Mouse (Mus musculus) neural tube, embryonic 14.5 days (tissue): Measurements from ENCODE around the gene Pik3cd. TPM values are rescaled to one million over a fixed set of nuclear protein-coding genes. Genes with fewer than 3 reads are reported as not detected.
"Not testable (repeated sequence)": the region's sequence is repeated elsewhere in the genome, so short reads cannot be mapped to it uniquely, and the experiment has no call there.

Source experiments
- ATAC-seq: fragments of 200-750 bp; cut with Nextera tagmentation; 2 replicates; pipeline ENCODE4 v1.8.0; 2017; ENCODE audit warnings: low read depth, mild to moderate bottlenecking, moderate TSS enrichment, moderate library complexity
- H3K27ac ChIP-seq: fragments of 300-500 bp; sonication (generic); 2 replicates; pipeline ENCODE4 v1.5.1; 2014; ENCODE audit warnings: low read depth, mild to moderate bottlenecking, control low read depth, low read length, moderate library complexity, mixed read lengths
- H3K27me3 ChIP-seq: fragments of 300-500 bp; sonication (generic); 2 replicates; pipeline ENCODE4 v1.6.1; 2014; ENCODE audit warnings: low read length; ENCODE audit not compliant: control insufficient read depth, insufficient read depth
- H3K36me3 ChIP-seq: fragments of 300-500 bp; sonication (generic); 2 replicates; pipeline ENCODE4 v1.6.1; 2014; ENCODE audit warnings: low read length, mixed read lengths; ENCODE audit not compliant: control insufficient read depth, insufficient read depth
- H3K4me1 ChIP-seq: fragments of 300-500 bp; sonication (generic); 2 replicates; pipeline ENCODE4 v1.6.1; 2014; ENCODE audit warnings: low read length; ENCODE audit not compliant: control insufficient read depth, insufficient read depth
- H3K4me2 ChIP-seq: fragments of 300-500 bp; sonication (generic); 2 replicates; pipeline ENCODE4 v1.6.1; 2014; ENCODE audit warnings: mild to moderate bottlenecking, low read depth, low read length, control low read depth
- H3K4me3 ChIP-seq: fragments of 300-500 bp; sonication (generic); 2 replicates; pipeline ENCODE4 v1.5.1; 2014; ENCODE audit warnings: low read depth, low read length, control low read depth, mixed read lengths
- H3K9ac ChIP-seq: fragments of 300-500 bp; sonication (generic); replicated peaks from 2 replicates; pipeline ENCODE4 v1.6.1; 2014; ENCODE audit warnings: low read depth, mild to moderate bottlenecking, control low read depth, low read length, mixed read lengths
- H3K9me3 ChIP-seq: fragments of 300-500 bp; sonication (generic); 2 replicates; pipeline ENCODE4 v1.6.1; 2016; ENCODE audit warnings: low read length; ENCODE audit not compliant: control insufficient read depth
- WGBS: fragments of 180-500 bp; shearing (Covaris S2); extraction: QIAGEN DNeasy Blood & Tissue Kit; methylation state at CpG from one replicate; pipeline ENCODE4 v1.1.7; 2014; 5-methylcytosine and 5-hydroxymethylcytosine counted together
- polyA plus RNA-seq: library from polyadenylated mRNA; unstranded; fragments of >200 nt; fragmentation: Nextera tagmentation; extraction: Ambion mirVana; gene quantifications from 2 replicates; pipeline ENCODE4 v1.2.1, GENCODE M21; 2014

Pik3cd gene
- polyA plus RNA-seq, 1 experiment from 2014 or later = 16.5 TPM

- Histone ChIP-seq H3K9ac (no peak overlapping the region), H3K27me3 (no peaks in the 10 kb centered on the region), H3K27ac (no peak overlapping the region), H3K4me3 (no peak overlapping the region), H3K4me2 (no peak overlapping the region), H3K9me3 (no peaks in the 10 kb centered on the region), H3K36me3 (peaks cover 73% of the 10 kb centered on the region), H3K4me1 (no peaks in the 10 kb centered on the region)
- 94% methylated on average over 1 of the region's 1 CpGs for WGBS
- no peak for ATAC-seq
These were observed 68.2 kb downstream of the Pik3cd start for GRCm38 (mm10) chr4:149634157-149634556.

DNA sequence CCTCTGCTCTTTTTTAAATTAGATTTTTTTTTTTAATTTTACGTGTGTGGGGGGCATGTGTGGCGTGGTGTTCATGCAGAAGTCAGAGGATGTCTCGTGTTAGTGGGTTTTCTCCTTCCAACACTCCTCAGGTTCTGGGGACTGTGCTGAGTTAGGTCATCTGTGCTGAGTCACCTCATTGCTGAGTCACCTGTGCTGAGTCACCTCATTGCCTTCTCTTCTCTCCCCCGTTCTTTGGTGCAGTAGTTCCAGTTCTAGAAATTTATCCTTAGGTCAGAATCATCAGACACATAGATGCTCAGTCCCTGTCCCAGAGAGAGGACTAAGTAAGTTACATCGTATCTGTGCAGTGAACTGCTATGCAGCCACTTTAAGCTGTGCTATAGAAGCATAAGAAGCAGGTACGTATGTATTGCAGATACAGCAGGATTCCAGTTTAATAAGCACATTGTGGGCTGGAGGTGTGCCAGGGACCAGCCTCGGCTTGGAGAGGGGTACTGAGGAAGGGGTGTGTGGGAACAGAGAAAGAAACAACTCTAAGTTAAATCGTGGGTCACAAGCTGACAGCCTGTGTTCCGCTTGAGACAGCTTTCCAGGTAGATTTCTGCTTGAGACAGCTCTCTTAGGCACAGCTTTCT, 69.6 kb downstream of the Pik3cd start:
- Histone ChIP-seq H3K4me3 (no peak overlapping the region), H3K4me1 (no peaks in the 10 kb centered on the region), H3K36me3 (peaks cover 60% of the 10 kb centered on the region), H3K9me3 (no peaks in the 10 kb centered on the region), H3K27me3 (no peaks in the 10 kb centered on the region), H3K4me2 (no peak overlapping the region), H3K27ac (no peak overlapping the region), H3K9ac (no peak overlapping the region)
- WGBS = 94% methylated on average over 9 of the region's 9 CpGs
- ATAC-seq = no peak

DNA sequence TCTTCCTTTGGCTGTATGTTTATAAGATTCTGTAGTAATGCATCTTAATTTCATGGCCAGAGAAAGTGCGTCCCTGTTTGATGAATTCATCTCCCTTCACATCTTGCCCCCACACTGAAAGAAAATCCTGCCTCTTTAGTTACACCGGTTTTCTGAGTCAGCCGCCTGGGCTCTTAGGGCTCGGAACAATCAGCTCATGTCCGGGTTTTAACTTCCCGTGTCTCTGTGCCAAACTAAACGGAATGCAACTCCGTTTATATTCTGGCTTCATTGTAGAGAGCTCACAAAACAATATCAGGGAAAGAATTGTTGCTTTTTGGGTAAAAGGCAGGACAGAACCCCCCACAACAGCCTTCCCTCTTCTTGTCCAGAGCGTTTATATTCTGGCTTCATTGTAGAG, 73.6 kb downstream of the Pik3cd start:
- H3K4me3 ChIP-seq = no peak overlapping the region
- H3K9ac ChIP-seq = no peak overlapping the region
- no peak overlapping the region for H3K27ac ChIP-seq
- 65% methylated on average over 9 of the region's 9 CpGs for WGBS
- no peak overlapping the region for H3K4me2 ChIP-seq
- no peaks in the 10 kb centered on the region for H3K4me1 ChIP-seq
- no peaks in the 10 kb centered on the region for H3K9me3 ChIP-seq
- peaks cover 32% of the 10 kb centered on the region for H3K36me3 ChIP-seq
- H3K27me3 ChIP-seq = no peaks in the 10 kb centered on the region
- no peak for ATAC-seq

GRCm38 (mm10) chr4:149628372-149628771, 74.0 kb downstream of the Pik3cd start:
- Histone ChIP-seq H3K4me1 (no peaks in the 10 kb centered on the region), H3K9me3 (no peaks in the 10 kb centered on the region), H3K4me3 (no peak overlapping the region), H3K27me3 (no peaks in the 10 kb centered on the region), H3K4me2 (no peak overlapping the region), H3K36me3 (peaks cover 27% of the 10 kb centered on the region), H3K27ac (no peak overlapping the region), H3K9ac (no peak overlapping the region)
- ATAC-seq = no peak
- WGBS = 74% methylated on average over 10 of the region's 10 CpGs

GRCm38 (mm10) chr4:149626809-149627208, 75.6 kb downstream of the Pik3cd start:
- no peaks in the 10 kb centered on the region for H3K4me1 ChIP-seq
- H3K4me3 ChIP-seq = no peak overlapping the region
- WGBS = 49% methylated on average over 17 of the region's 17 CpGs
- H3K4me2 ChIP-seq = no peak overlapping the region
- no peak overlapping the region for H3K27ac ChIP-seq
- no peak for ATAC-seq
- no peaks in the 10 kb centered on the region for H3K9me3 ChIP-seq
- no peaks in the 10 kb centered on the region for H3K27me3 ChIP-seq
- peaks cover 13% of the 10 kb centered on the region for H3K36me3 ChIP-seq
- H3K9ac ChIP-seq = no peak overlapping the region

DNA sequence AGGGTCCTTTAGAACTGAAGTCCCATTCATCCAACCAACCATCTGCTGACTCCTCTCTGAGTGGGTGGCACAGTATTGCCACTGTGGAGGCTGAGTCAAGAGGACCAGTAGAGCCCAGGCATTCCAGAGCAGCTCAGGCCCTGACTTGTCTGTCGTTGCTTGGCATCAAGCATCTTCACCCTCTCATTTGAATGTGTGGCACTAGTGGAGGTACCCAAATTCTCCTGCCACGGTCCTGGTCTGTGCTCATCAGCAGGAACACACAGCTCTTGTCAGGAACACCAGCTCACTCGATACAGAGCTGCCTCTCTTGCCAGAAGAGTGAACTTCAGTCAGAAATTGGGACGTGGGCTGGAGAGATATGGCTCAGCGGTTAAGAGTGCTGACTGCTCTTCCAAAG, 78.7 kb downstream of the Pik3cd start:
- H3K4me3 ChIP-seq = no peak overlapping the region
- ATAC-seq = no peak
- no peak overlapping the region for H3K4me2 ChIP-seq
- H3K36me3 ChIP-seq = no peaks in the 10 kb centered on the region
- 92% methylated on average over 5 of the region's 5 CpGs for WGBS
- no peak overlapping the region for H3K9ac ChIP-seq
- no peaks in the 10 kb centered on the region for H3K4me1 ChIP-seq
- no peaks in the 10 kb centered on the region for H3K27me3 ChIP-seq
- no peaks in the 10 kb centered on the region for H3K9me3 ChIP-seq
- H3K27ac ChIP-seq = no peak overlapping the region

DNA sequence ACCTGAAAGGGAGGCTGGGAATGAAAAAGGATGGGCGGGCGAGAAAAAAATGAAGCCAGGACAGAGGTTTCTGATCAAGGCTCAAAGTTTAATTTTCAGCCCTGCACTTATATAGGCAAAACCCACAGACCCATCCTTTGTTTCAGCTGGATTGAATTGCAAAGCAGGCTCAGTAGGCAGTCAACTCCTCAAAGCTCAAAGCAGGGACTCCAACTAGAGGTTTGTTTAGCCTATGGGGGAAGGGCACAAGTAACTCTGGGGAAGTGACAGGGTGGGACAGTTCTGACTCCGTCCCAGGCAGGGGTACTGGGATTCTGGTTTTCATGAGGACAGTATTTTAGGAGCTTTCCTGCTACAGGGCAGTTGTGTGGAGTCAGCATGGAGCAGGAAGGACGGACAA, 81.1 kb downstream of the Pik3cd start:
- Histone ChIP-seq H3K4me3 (no peak overlapping the region), H3K36me3 (peaks cover 3% of the 10 kb centered on the region; the same call in 1 of the 2 replicates), H3K4me2 (no peak overlapping the region), H3K4me1 (no peaks in the 10 kb centered on the region), H3K27me3 (no peaks in the 10 kb centered on the region), H3K27ac (no peak overlapping the region), H3K9ac (no peak overlapping the region), H3K9me3 (no peaks in the 10 kb centered on the region)
- WGBS = 60% methylated on average over 4 of the region's 4 CpGs
- ATAC-seq = no peak

GRCm38 (mm10) chr4:149619988-149620387, 82.4 kb downstream of the Pik3cd start:
- Histone ChIP-seq H3K9me3 (no peaks in the 10 kb centered on the region), H3K4me1 (no peaks in the 10 kb centered on the region), H3K36me3 (peaks cover 3% of the 10 kb centered on the region; the same call in 1 of the 2 replicates), H3K9ac (no peak overlapping the region), H3K4me2 (no peak overlapping the region), H3K27me3 (no peaks in the 10 kb centered on the region), H3K4me3 (no peak overlapping the region), H3K27ac (no peak overlapping the region)
- 30% methylated on average over 8 of the region's 8 CpGs for WGBS
- ATAC-seq = no peak

DNA sequence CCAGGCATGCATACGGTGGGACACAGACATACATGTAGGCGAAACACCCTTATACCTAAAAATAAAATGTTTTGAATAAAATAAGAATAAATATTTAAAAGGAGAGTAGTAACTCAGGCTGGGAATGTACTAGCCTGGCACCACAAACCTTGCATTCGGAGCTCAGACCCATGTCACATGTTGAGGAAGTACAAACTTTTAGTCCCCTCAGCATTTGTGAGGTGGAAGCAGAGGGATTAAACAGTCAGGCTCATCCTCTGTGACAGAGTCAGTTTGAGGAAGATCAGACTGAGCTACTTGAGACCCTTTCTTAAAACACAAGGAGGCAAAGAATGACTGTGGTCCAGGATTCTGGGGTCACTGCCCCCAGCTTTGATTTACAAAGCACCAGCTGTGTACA, 85.4 kb downstream of the Pik3cd start:
- ATAC-seq = not testable (repeated sequence)

More for the DNA sequence above, 85.4 kb downstream of the Pik3cd start:
- not testable (repeated sequence) for H3K4me1 ChIP-seq, H3K9ac ChIP-seq, H3K27ac ChIP-seq, H3K9me3 ChIP-seq, H3K4me2 ChIP-seq, H3K36me3 ChIP-seq, H3K27me3 ChIP-seq, H3K4me3 ChIP-seq
- 94% methylated on average over 3 of the region's 3 CpGs for WGBS
